Mouse (Mus musculus): ENCODE results near the gene Galr3. TPM values are rescaled to one million over a fixed set of nuclear protein-coding genes. Genes with fewer than 3 reads are reported as not detected.

Galr3 gene
- polyA plus RNA-seq, 1 experiment from 2014 or later, result 0.68 TPM

- Histone ChIP-seq H3K9ac (peak overlapping the region; percentile 26), H3K4me2 (peak overlapping the region; percentile 99), H3K27me3 (replicated peaks) (peaks cover 34% of the 10 kb centered on the region), H3K36me3 (no peaks in the 10 kb centered on the region), H3K4me3 (replicated peaks) (peak overlapping the region; percentile 55), H3K27ac (no peak overlapping the region; the same call in 1 of the 2 replicates), H3K9me3 (no peaks in the 10 kb centered on the region), H3K4me1 (peaks cover 41% of the 10 kb centered on the region)
- no peak for ATAC-seq (ENCODE audit: insufficient read depth, low FRiP score, low read depth)
- under 1% methylated on average over 103 of the region's 105 CpGs for WGBS
These were observed 1.2 kb downstream of the Galr3 start for GRCm38 (mm10) chr15:79042721-79043491.

- 21% methylated on average over 4 of the region's 4 CpGs for WGBS
- Histone ChIP-seq H3K4me1 (peaks cover 32% of the 10 kb centered on the region), H3K9ac (no peak overlapping the region), H3K27me3 (replicated peaks) (peaks cover 34% of the 10 kb centered on the region), H3K4me3 (replicated peaks) (no peak overlapping the region), H3K27ac (peak overlapping the region; percentile 61; the same call in 1 of the 2 replicates), H3K9me3 (no peaks in the 10 kb centered on the region), H3K36me3 (no peaks in the 10 kb centered on the region), H3K4me2 (no peak overlapping the region)
- ATAC-seq (ENCODE audit: insufficient read depth, low FRiP score, low read depth), result peak; percentile 72; the same call in 1 of the 2 replicates
These were observed 3.2 kb downstream of the Galr3 start for GRCm38 (mm10) chr15:79044837-79045236.

GRCm38 (mm10) chr15:79048186-79048585 is 6.5 kb downstream of the Galr3 start:
- Histone ChIP-seq H3K4me1 (peaks cover 14% of the 10 kb centered on the region; the same call in 1 of the 2 replicates), H3K27ac (no peak overlapping the region), H3K9ac (no peak overlapping the region), H3K36me3 (no peaks in the 10 kb centered on the region), H3K9me3 (no peaks in the 10 kb centered on the region), H3K4me2 (no peak overlapping the region), H3K27me3 (replicated peaks) (peaks cover 6% of the 10 kb centered on the region), H3K4me3 (replicated peaks) (no peak overlapping the region)
- WGBS, result 72% methylated on average over 4 of the region's 4 CpGs
- no peak for ATAC-seq (ENCODE audit: insufficient read depth, low FRiP score, low read depth)

GRCm38 (mm10) chr15:79050160-79050845 is 8.6 kb downstream of the Galr3 start:
- no peak overlapping the region for H3K9ac ChIP-seq
- H3K4me2 ChIP-seq, result no peak overlapping the region
- ATAC-seq (ENCODE audit: insufficient read depth, low FRiP score, low read depth), result no peak

GRCm38 (mm10) chr15:79050964-79051363 is 9.3 kb downstream of the Galr3 start:
- no peaks in the 10 kb centered on the region for H3K9me3 ChIP-seq
- H3K9ac ChIP-seq, result no peak overlapping the region
- H3K4me1 ChIP-seq, result peaks cover 5% of the 10 kb centered on the region; the same call in 1 of the 2 replicates
- no peak overlapping the region for H3K4me3 ChIP-seq (replicated peaks)
- peaks cover 27% of the 10 kb centered on the region for H3K36me3 ChIP-seq
- ATAC-seq (ENCODE audit: insufficient read depth, low FRiP score, low read depth), result no peak; the same call in 1 of the 2 replicates
- 52% methylated on average over 2 of the region's 2 CpGs for WGBS
- peak overlapping the region; percentile 78 for H3K27ac ChIP-seq
- H3K4me2 ChIP-seq, result no peak overlapping the region
- H3K27me3 ChIP-seq (replicated peaks), result no peaks in the 10 kb centered on the region

More at GRCm38 (mm10) chr15:79050160-79050845, 8.6 kb downstream of the Galr3 start:
- Histone ChIP-seq H3K4me3 (replicated peaks) (no peak overlapping the region), H3K27me3 (replicated peaks) (no peaks in the 10 kb centered on the region), H3K27ac (peak overlapping the region; percentile 78), H3K36me3 (peaks cover 20% of the 10 kb centered on the region), H3K4me1 (peaks cover 5% of the 10 kb centered on the region; the same call in 1 of the 2 replicates), H3K9me3 (no peaks in the 10 kb centered on the region)
- WGBS, result 50% methylated on average over 9 of the region's 9 CpGs

- H3K27me3 ChIP-seq (replicated peaks), result no peaks in the 10 kb centered on the region
- peaks cover 27% of the 10 kb centered on the region for H3K36me3 ChIP-seq
- no peak overlapping the region for H3K4me3 ChIP-seq (replicated peaks)
- H3K9ac ChIP-seq, result no peak overlapping the region
- H3K27ac ChIP-seq, result peak overlapping the region; percentile 78
- ATAC-seq (ENCODE audit: insufficient read depth, low FRiP score, low read depth), result peak; percentile 64
- H3K9me3 ChIP-seq, result no peaks in the 10 kb centered on the region
- peaks cover 5% of the 10 kb centered on the region; the same call in 1 of the 2 replicates for H3K4me1 ChIP-seq
- 67% methylated on average over 13 of the region's 13 CpGs for WGBS
- H3K4me2 ChIP-seq, result no peak overlapping the region
These were observed 10.0 kb downstream of the Galr3 start for GRCm38 (mm10) chr15:79051461-79052360.

- H3K27ac ChIP-seq, result no peak overlapping the region
- peaks cover 31% of the 10 kb centered on the region for H3K36me3 ChIP-seq
- H3K9me3 ChIP-seq, result no peaks in the 10 kb centered on the region
- no peak overlapping the region for H3K4me3 ChIP-seq (replicated peaks)
- no peak for ATAC-seq (ENCODE audit: insufficient read depth, low FRiP score, low read depth)
- no peak overlapping the region for H3K4me2 ChIP-seq
- H3K27me3 ChIP-seq (replicated peaks), result no peaks in the 10 kb centered on the region
- WGBS, result 89% methylated on average over 2 of the region's 2 CpGs
- peaks cover 5% of the 10 kb centered on the region; the same call in 1 of the 2 replicates for H3K4me1 ChIP-seq
- no peak overlapping the region for H3K9ac ChIP-seq
These were observed 10.7 kb downstream of the Galr3 start for GRCm38 (mm10) chr15:79052366-79052765.

GRCm38 (mm10) chr15:79056601-79057000 is 14.9 kb downstream of the Galr3 start:
- ATAC-seq (ENCODE audit: insufficient read depth, low FRiP score, low read depth), result no peak
- H3K27me3 ChIP-seq (replicated peaks), result no peaks in the 10 kb centered on the region
- H3K9ac ChIP-seq, result no peak overlapping the region
- no peak overlapping the region for H3K4me2 ChIP-seq
- H3K4me1 ChIP-seq, result peaks cover 10% of the 10 kb centered on the region
- H3K27ac ChIP-seq, result no peak overlapping the region
- no peaks in the 10 kb centered on the region for H3K9me3 ChIP-seq
- H3K4me3 ChIP-seq (replicated peaks), result no peak overlapping the region
- H3K36me3 ChIP-seq, result peaks cover 52% of the 10 kb centered on the region
- WGBS, result 92% methylated on average over 7 of the region's 7 CpGs

GRCm38 (mm10) chr15:79057850-79058249 is 16.2 kb downstream of the Galr3 start:
- Histone ChIP-seq H3K9ac (no peak overlapping the region), H3K36me3 (peaks cover 52% of the 10 kb centered on the region)
- WGBS, result 81% methylated on average over 6 of the region's 6 CpGs

GRCm38 (mm10) chr15:79060887-79061565 is 19.3 kb downstream of the Galr3 start:
- H3K4me2 ChIP-seq, result peak overlapping the region; percentile 81
- no peak for ATAC-seq (ENCODE audit: insufficient read depth, low FRiP score, low read depth)
- H3K9me3 ChIP-seq, result no peaks in the 10 kb centered on the region
- H3K9ac ChIP-seq, result no peak overlapping the region
- H3K4me3 ChIP-seq (replicated peaks), result no peak overlapping the region
- no peaks in the 10 kb centered on the region for H3K27me3 ChIP-seq (replicated peaks)
- WGBS, result 77% methylated on average over 14 of the region's 14 CpGs
- peaks cover 25% of the 10 kb centered on the region for H3K36me3 ChIP-seq
- peaks cover 28% of the 10 kb centered on the region for H3K4me1 ChIP-seq
- no peak overlapping the region for H3K27ac ChIP-seq

More at GRCm38 (mm10) chr15:79057850-79058249, 16.2 kb downstream of the Galr3 start:
- Histone ChIP-seq H3K27ac (no peak overlapping the region), H3K4me1 (peaks cover 13% of the 10 kb centered on the region), H3K4me3 (replicated peaks) (no peak overlapping the region), H3K9me3 (no peaks in the 10 kb centered on the region), H3K4me2 (no peak overlapping the region), H3K27me3 (replicated peaks) (no peaks in the 10 kb centered on the region)
- ATAC-seq (ENCODE audit: insufficient read depth, low FRiP score, low read depth), result no peak
